Comparison of ENCODE assay signal across 12 mouse cellular contexts in genomic region chr12:73413439-73414196, GRCm38 (mm10).
A peak's percentile ranks its signal among the peaks of the same experiment; 100 is the strongest.
DNase-seq lines count a peak whose midpoint lies in the region; ATAC-seq and TF ChIP-seq lines count a peak whose summit lies in the region.
"Had no signal": no experiment of that assay in that cellular context is flagged by ENCODE, and none has a peak within 500 bp of the region (broad histone marks: within the 10 kb centered on the region; RNA-seq: fewer than 3 reads in every experiment).

No protein-coding gene starts in this region.

- H3K27ac ChIP-seq in forebrain, embryonic 15.5 days (replicated peaks), result no peak overlapping the region
- H3K27ac ChIP-seq in forebrain, embryonic 11.5 days (ENCODE audit: low read depth, low read length), result no peak overlapping the region
- H3K27ac ChIP-seq in midbrain, embryonic 11.5 days (ENCODE audit: low read depth, low read length), result no peak overlapping the region
- no peak overlapping the region for H3K27ac ChIP-seq in midbrain, embryonic 15.5 days
- H3K27ac ChIP-seq in hindbrain, embryonic 15.5 days (replicated peaks), result no peak overlapping the region
- H3K27ac ChIP-seq in stomach, postnatal 0 days (replicated peaks), result no peak overlapping the region

- no peaks in the 10 kb centered on the region for H3K36me3 ChIP-seq in forebrain, embryonic 15.5 days
- H3K36me3 ChIP-seq in forebrain, embryonic 11.5 days (ENCODE audit: control insufficient read depth, insufficient read depth, low read length), result no peaks in the 10 kb centered on the region
- H3K36me3 ChIP-seq in midbrain, embryonic 11.5 days (ENCODE audit: control insufficient read depth, insufficient read depth, low read length), result no peaks in the 10 kb centered on the region
- no peaks in the 10 kb centered on the region for H3K36me3 ChIP-seq in midbrain, embryonic 15.5 days (replicated peaks)
- no peaks in the 10 kb centered on the region for H3K36me3 ChIP-seq in hindbrain, embryonic 15.5 days
- H3K36me3 ChIP-seq in stomach, postnatal 0 days (ENCODE audit: control insufficient read depth, insufficient read depth, low read length), result no peaks in the 10 kb centered on the region

- 37% methylated on average over 15 of the region's 15 CpGs for WGBS in forebrain, embryonic 15.5 days
- 59% methylated on average over 15 of the region's 15 CpGs for WGBS in forebrain, embryonic 11.5 days
- 72% methylated on average over 15 of the region's 15 CpGs for WGBS in midbrain, embryonic 11.5 days
- 51% methylated on average over 15 of the region's 15 CpGs for WGBS in midbrain, embryonic 15.5 days
- WGBS in hindbrain, embryonic 15.5 days, result 32% methylated on average over 15 of the region's 15 CpGs
- WGBS in stomach, postnatal 0 days, result 30% methylated on average over 15 of the region's 15 CpGs

- TF ChIP-seq CTCF in stomach, postnatal 0 days (IDR thresholded peaks at IDR 0.05; ENCODE audit: low read depth), result no peak

- H3K4me3 ChIP-seq in forebrain, embryonic 15.5 days, result no peak overlapping the region
- no peak overlapping the region for H3K4me3 ChIP-seq in forebrain, embryonic 11.5 days (ENCODE audit: low read depth, low read length)
- H3K4me3 ChIP-seq in midbrain, embryonic 11.5 days (ENCODE audit: low read depth, low read length), result no peak overlapping the region
- H3K4me3 ChIP-seq in midbrain, embryonic 15.5 days, result no peak overlapping the region
- H3K4me3 ChIP-seq in hindbrain, embryonic 15.5 days, result no peak overlapping the region
- no peak overlapping the region; the same call in 1 of the 2 replicates for H3K4me3 ChIP-seq in stomach, postnatal 0 days (ENCODE audit: low read depth, low read length)

- no peaks in the 10 kb centered on the region for H3K27me3 ChIP-seq in forebrain, embryonic 15.5 days
- no peaks in the 10 kb centered on the region for H3K27me3 ChIP-seq in forebrain, embryonic 11.5 days (ENCODE audit: control insufficient read depth, insufficient read depth, low read length)
- no peaks in the 10 kb centered on the region for H3K27me3 ChIP-seq in midbrain, embryonic 11.5 days (ENCODE audit: control insufficient read depth, insufficient read depth, low read length)
- no peaks in the 10 kb centered on the region for H3K27me3 ChIP-seq in midbrain, embryonic 15.5 days (replicated peaks)
- H3K27me3 ChIP-seq in hindbrain, embryonic 15.5 days, result no peaks in the 10 kb centered on the region
- H3K27me3 ChIP-seq in stomach, postnatal 0 days (ENCODE audit: control insufficient read depth, insufficient read depth, low read length), result no peaks in the 10 kb centered on the region

- no peak for TF ChIP-seq EP300 in stomach, postnatal 0 days (optimal IDR thresholded peaks at IDR 0.05)

- no peak overlapping the region for H3K9ac ChIP-seq in forebrain, embryonic 15.5 days (replicated peaks)
- no peak overlapping the region for H3K9ac ChIP-seq in forebrain, embryonic 11.5 days (ENCODE audit: low read length)
- no peak overlapping the region for H3K9ac ChIP-seq in midbrain, embryonic 11.5 days (ENCODE audit: low read length)
- no peak overlapping the region for H3K9ac ChIP-seq in midbrain, embryonic 15.5 days
- H3K9ac ChIP-seq in hindbrain, embryonic 15.5 days, result no peak overlapping the region
- no peak overlapping the region for H3K9ac ChIP-seq in stomach, postnatal 0 days (ENCODE audit: low read length)

- ATAC-seq in forebrain, embryonic 15.5 days (replicated peaks), result no peak
- ATAC-seq in forebrain, embryonic 11.5 days (replicated peaks; ENCODE audit: low FRiP score), result no peak
- no peak for ATAC-seq in midbrain, embryonic 11.5 days (ENCODE audit: low FRiP score)
- ATAC-seq in midbrain, embryonic 15.5 days (replicated peaks), result no peak
- ATAC-seq in hindbrain, embryonic 15.5 days (ENCODE audit: low FRiP score, low read depth), result peak; percentile 28
- peak; percentile 12; the same call in 1 of the 2 replicates for ATAC-seq in stomach, postnatal 0 days (ENCODE audit: low FRiP score, low TSS enrichment)
- no peak for ATAC-seq in erythroblast, adult 5-6 weeks (replicated peaks; ENCODE audit: low FRiP score, poor library complexity, severe bottlenecking)

- H3K4me2 ChIP-seq in forebrain, embryonic 15.5 days (replicated peaks), result peak overlapping the region; percentile 17; the same call in 1 of the 2 replicates
- H3K4me2 ChIP-seq in forebrain, embryonic 11.5 days (ENCODE audit: low read depth, low read length, severe bottlenecking), result no peak overlapping the region
- H3K4me2 ChIP-seq in midbrain, embryonic 11.5 days, result no peak overlapping the region
- no peak overlapping the region for H3K4me2 ChIP-seq in midbrain, embryonic 15.5 days
- 0 out of 2 replicates have a peak overlapping the region, but pooled peaks have one; percentile 4 for H3K4me2 ChIP-seq in hindbrain, embryonic 15.5 days
- peak overlapping the region; percentile 6 for H3K4me2 ChIP-seq in stomach, postnatal 0 days (replicated peaks; ENCODE audit: low read depth)

- DNase-seq in forebrain, embryonic 11.5 days (ENCODE audit: low spot score), result no peak
- peak; percentile 44 for DNase-seq in midbrain, embryonic 11.5 days (ENCODE audit: low spot score, missing footprints)
- DNase-seq in stomach, postnatal 0 days (ENCODE audit: low spot score), result no peak
- no peak for DNase-seq in thymus, adult 18-20 months
- DNase-seq: gastrocnemius, postnatal 36 days; kidney, adult 2 months; liver; thymus, adult 2 months had no signal

- H3K4me1 ChIP-seq in forebrain, embryonic 15.5 days, result peaks cover 18% of the 10 kb centered on the region
- peaks cover 7% of the 10 kb centered on the region; the same call in 1 of the 2 replicates for H3K4me1 ChIP-seq in forebrain, embryonic 11.5 days (replicated peaks; ENCODE audit: control insufficient read depth, insufficient read depth, low read length)
- H3K4me1 ChIP-seq in midbrain, embryonic 11.5 days (ENCODE audit: control insufficient read depth, insufficient read depth, low read length), result no peaks in the 10 kb centered on the region
- no peaks in the 10 kb centered on the region; the same call in 1 of the 2 replicates for H3K4me1 ChIP-seq in midbrain, embryonic 15.5 days
- peaks cover 26% of the 10 kb centered on the region for H3K4me1 ChIP-seq in hindbrain, embryonic 15.5 days (replicated peaks)
- no peaks in the 10 kb centered on the region for H3K4me1 ChIP-seq in stomach, postnatal 0 days (replicated peaks; ENCODE audit: control insufficient read depth, insufficient read depth)

- no peaks in the 10 kb centered on the region for H3K9me3 ChIP-seq in forebrain, embryonic 15.5 days
- no peaks in the 10 kb centered on the region for H3K9me3 ChIP-seq in forebrain, embryonic 11.5 days (ENCODE audit: control insufficient read depth, low read length)
- H3K9me3 ChIP-seq in midbrain, embryonic 11.5 days (ENCODE audit: control insufficient read depth, low read length), result no peaks in the 10 kb centered on the region
- H3K9me3 ChIP-seq in midbrain, embryonic 15.5 days, result no peaks in the 10 kb centered on the region
- no peaks in the 10 kb centered on the region for H3K9me3 ChIP-seq in hindbrain, embryonic 15.5 days
- H3K9me3 ChIP-seq in stomach, postnatal 0 days (ENCODE audit: control insufficient read depth, low read length), result no peaks in the 10 kb centered on the region

Comparison
In these comparisons a context has a peak if more than half of its experiments do, and no peak if none do; other contexts are left out.
1. H3K4me2 ChIP-seq: peak in forebrain, embryonic 15.5 days (single experiment), hindbrain, embryonic 15.5 days (single experiment) and stomach, postnatal 0 days (single experiment); none in forebrain, embryonic 11.5 days (single experiment), midbrain, embryonic 11.5 days (single experiment) and midbrain, embryonic 15.5 days (single experiment).
2. ATAC-seq: peak in hindbrain, embryonic 15.5 days (single experiment) and stomach, postnatal 0 days (single experiment); none in forebrain, embryonic 15.5 days (single experiment), forebrain, embryonic 11.5 days (single experiment), midbrain, embryonic 11.5 days (single experiment), midbrain, embryonic 15.5 days (single experiment) and erythroblast, adult 5-6 weeks (single experiment).